Mouse (Mus musculus) neural tube, embryonic 11.5 days (tissue): ENCODE measurements around the gene Limch1. TPM values are rescaled to one million over a fixed set of nuclear protein-coding genes. Genes with fewer than 3 reads are reported as not detected.

ENCODE experiments used
- ATAC-seq: fragments of 200-750 bp; cut with Nextera tagmentation; 2 replicates; pipeline ENCODE4 v1.8.0; 2017; ENCODE audit warnings: moderate number of reproducible peaks, mild to moderate bottlenecking, moderate TSS enrichment, moderate library complexity; ENCODE audit not compliant: insufficient read depth, low FRiP score, low TSS enrichment
- DNase-seq: peaks from one replicate; pipeline ENCODE4 v3.0.0-alpha.2; 2015; ENCODE audit warnings: low spot score
- H3K27ac ChIP-seq: fragments of 300-500 bp; sonication (generic); 2 replicates; pipeline ENCODE4 v1.5.1; 2014; ENCODE audit warnings: low read depth, mild to moderate bottlenecking, low read length
- H3K27me3 ChIP-seq: fragments of 300-500 bp; sonication (generic); 2 replicates; pipeline ENCODE4 v1.6.1; 2014; ENCODE audit warnings: mild to moderate bottlenecking, low read length, mixed read lengths; ENCODE audit not compliant: control insufficient read depth, insufficient read depth
- H3K36me3 ChIP-seq: fragments of 300-500 bp; sonication (generic); 2 replicates; pipeline ENCODE4 v1.6.1; 2014; ENCODE audit warnings: mild to moderate bottlenecking, low read length, moderate library complexity, mixed read lengths; ENCODE audit not compliant: control insufficient read depth, insufficient read depth
- H3K4me1 ChIP-seq: fragments of 300-500 bp; sonication (generic); 2 replicates; pipeline ENCODE4 v1.6.1; 2014; ENCODE audit warnings: low read length, mixed read lengths; ENCODE audit not compliant: control insufficient read depth, insufficient read depth
- H3K4me2 ChIP-seq: fragments of 300-500 bp; sonication (generic); 2 replicates; pipeline ENCODE4 v1.6.1; 2014; ENCODE audit warnings: low read depth, mild to moderate bottlenecking, moderate library complexity
- H3K4me3 ChIP-seq: fragments of 300-500 bp; sonication (generic); 2 replicates; pipeline ENCODE4 v1.5.1; 2014; ENCODE audit warnings: low read depth, low read length
- H3K9ac ChIP-seq: fragments of 300-500 bp; sonication (generic); 2 replicates; pipeline ENCODE4 v1.6.1; 2014; ENCODE audit warnings: mild to moderate bottlenecking, low read length
- H3K9me3 ChIP-seq: fragments of 300-500 bp; sonication (generic); 2 replicates; pipeline ENCODE4 v1.6.1; 2016; ENCODE audit warnings: low read length; ENCODE audit not compliant: control insufficient read depth
- WGBS: fragments of 180-500 bp; shearing (Covaris S2); extraction: QIAGEN DNeasy Blood & Tissue Kit; methylation state at CpG from one replicate; pipeline ENCODE4 v1.1.7; 2014; 5-methylcytosine and 5-hydroxymethylcytosine counted together
- polyA plus RNA-seq: library from polyadenylated mRNA; unstranded; fragments of >200 nt; fragmentation: Nextera tagmentation; extraction: Ambion mirVana; gene quantifications from 2 replicates; pipeline ENCODE4 v1.2.1, GENCODE M21; 2014

Gene Limch1
- polyA plus RNA-seq, 1 experiment from 2014 or later = 83.7 TPM

DNA sequence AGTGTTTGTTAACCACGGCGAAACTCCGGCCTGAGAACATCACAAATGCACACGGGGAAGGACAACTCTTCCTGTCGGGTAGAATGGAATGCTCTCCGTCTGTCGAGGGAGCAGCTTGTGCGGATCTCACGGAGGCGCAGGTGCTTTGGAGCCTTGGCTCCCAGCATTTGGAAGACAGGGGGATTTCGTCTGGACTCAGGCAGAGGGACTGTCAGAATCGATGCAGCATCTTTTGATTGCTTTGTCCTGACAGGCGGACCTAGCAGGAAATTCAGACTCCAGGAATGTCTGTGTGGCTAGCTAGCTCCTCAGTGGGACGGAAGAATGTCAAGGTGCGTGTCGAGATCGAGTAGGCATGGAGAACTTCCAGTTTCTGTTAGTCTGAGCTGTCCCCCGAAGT is 71.1 kb downstream of the Limch1 start:
- 74% methylated on average over 18 of the region's 18 CpGs for WGBS
- no peak overlapping the region for H3K4me2 ChIP-seq
- H3K9ac ChIP-seq = no peak overlapping the region
- H3K4me1 ChIP-seq = no peaks in the 10 kb centered on the region
- DNase-seq (no peak), ATAC-seq (no peak)
- no peak overlapping the region for H3K27ac ChIP-seq
- H3K9me3 ChIP-seq = no peaks in the 10 kb centered on the region
- no peaks in the 10 kb centered on the region for H3K36me3 ChIP-seq
- no peak overlapping the region for H3K4me3 ChIP-seq
- H3K27me3 ChIP-seq = no peaks in the 10 kb centered on the region

DNA sequence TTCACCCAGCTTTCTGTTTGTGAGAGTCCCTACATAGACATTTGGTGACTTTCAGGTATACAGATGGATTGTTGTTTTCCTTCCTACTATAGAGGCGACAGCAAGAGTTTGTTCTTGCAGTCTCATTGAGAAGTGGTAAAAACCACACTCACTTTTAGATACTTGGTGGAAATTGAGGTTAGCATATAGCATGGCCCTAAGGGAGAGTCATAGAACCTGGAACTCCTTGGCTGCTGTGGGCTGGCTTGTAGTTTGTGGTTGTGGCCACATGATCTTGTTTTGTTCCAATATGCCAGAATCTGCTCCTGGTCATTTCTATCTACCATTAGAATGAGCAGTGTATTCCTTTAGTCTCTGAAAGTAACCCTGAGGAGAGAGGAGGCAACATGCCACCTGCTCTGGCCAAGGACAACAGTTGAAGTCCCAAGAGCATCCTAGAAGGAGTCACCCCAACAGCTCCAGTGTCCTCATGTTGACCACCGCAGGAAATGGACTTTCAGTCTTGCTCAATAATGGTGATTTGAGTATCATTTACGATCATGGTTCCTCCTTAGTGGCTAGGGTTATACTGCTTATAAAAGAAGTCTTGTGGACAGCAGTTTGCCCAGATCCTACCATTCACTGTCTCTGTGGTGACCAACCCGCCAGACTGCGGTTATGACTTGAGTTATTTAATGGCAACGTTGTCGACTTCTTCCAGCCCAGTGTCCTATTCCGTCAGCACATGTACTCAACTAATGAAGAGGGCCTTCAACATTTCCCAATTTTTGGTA is 71.7 kb downstream of the Limch1 start:
- ATAC-seq = no peak
- no peaks in the 10 kb centered on the region for H3K27me3 ChIP-seq
- no peak for DNase-seq
- H3K27ac ChIP-seq = no peak overlapping the region
- H3K4me3 ChIP-seq = no peak overlapping the region
- H3K36me3 ChIP-seq = no peaks in the 10 kb centered on the region
- H3K4me1 ChIP-seq = peaks cover under 1% of the 10 kb centered on the region; the same call in 1 of the 2 replicates
- no peak overlapping the region for H3K9ac ChIP-seq
- 95% methylated on average over 8 of the region's 8 CpGs for WGBS
- no peak overlapping the region for H3K4me2 ChIP-seq
- no peaks in the 10 kb centered on the region for H3K9me3 ChIP-seq

- no peak overlapping the region for H3K4me2 ChIP-seq
- no peak overlapping the region; the same call in 1 of the 2 replicates for H3K27ac ChIP-seq
- ATAC-seq = peak; percentile 77; the same call in 1 of the 2 replicates
- DNase-seq = no peak
- H3K9ac ChIP-seq = no peak overlapping the region
- H3K4me1 ChIP-seq = peaks cover 6% of the 10 kb centered on the region; the same call in 1 of the 2 replicates
- H3K4me3 ChIP-seq = no peak overlapping the region
- no peaks in the 10 kb centered on the region for H3K27me3 ChIP-seq
- WGBS = 81% methylated on average over 6 of the region's 6 CpGs
- H3K9me3 ChIP-seq = no peaks in the 10 kb centered on the region
- H3K36me3 ChIP-seq = no peaks in the 10 kb centered on the region
These were observed 77.0 kb downstream of the Limch1 start for GRCm38 (mm10) chr5:66822500-66823205.

GRCm38 (mm10) chr5:66825586-66825985 is 80.0 kb downstream of the Limch1 start:
- Histone ChIP-seq H3K4me3 (no peak overlapping the region), H3K27me3 (no peaks in the 10 kb centered on the region), H3K4me1 (peaks cover 6% of the 10 kb centered on the region; the same call in 1 of the 2 replicates), H3K27ac (no peak overlapping the region), H3K9ac (no peak overlapping the region), H3K36me3 (no peaks in the 10 kb centered on the region), H3K4me2 (no peak overlapping the region), H3K9me3 (no peaks in the 10 kb centered on the region)
- no peak for DNase-seq
- ATAC-seq = no peak
- 96% methylated on average over 4 of the region's 4 CpGs for WGBS

DNA sequence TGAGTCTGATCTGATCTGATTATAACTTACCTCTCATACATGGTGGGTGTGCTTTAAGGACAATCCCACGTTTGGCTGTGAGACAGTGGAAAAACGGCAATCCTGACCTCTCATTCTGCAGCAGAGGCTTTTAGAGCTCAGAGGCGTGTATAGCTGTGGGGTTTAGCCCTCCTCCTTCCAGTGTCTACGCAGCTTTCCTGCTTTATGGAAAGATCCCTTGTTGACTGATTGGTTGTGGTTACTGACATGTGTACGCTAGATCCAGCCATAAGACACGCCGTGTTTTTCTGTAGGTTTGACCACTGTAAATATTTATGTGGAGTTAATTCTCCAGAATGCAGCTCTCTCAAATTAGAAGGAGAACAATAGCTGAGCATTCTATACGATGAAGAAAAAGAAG is 81.2 kb downstream of the Limch1 start:
- DNase-seq = no peak

GRCm38 (mm10) chr5:66829505-66829904 is 83.9 kb downstream of the Limch1 start:
- ATAC-seq (no peak), DNase-seq (no peak)
- WGBS = 89% methylated on average over 5 of the region's 5 CpGs

More for the DNA sequence above, 81.2 kb downstream of the Limch1 start:
- peaks cover 6% of the 10 kb centered on the region; the same call in 1 of the 2 replicates for H3K4me1 ChIP-seq
- H3K36me3 ChIP-seq = no peaks in the 10 kb centered on the region
- H3K9ac ChIP-seq = no peak overlapping the region
- H3K27me3 ChIP-seq = no peaks in the 10 kb centered on the region
- ATAC-seq = no peak
- H3K4me3 ChIP-seq = no peak overlapping the region
- 84% methylated on average over 8 of the region's 8 CpGs for WGBS
- H3K9me3 ChIP-seq = no peaks in the 10 kb centered on the region
- no peak overlapping the region for H3K27ac ChIP-seq
- no peak overlapping the region for H3K4me2 ChIP-seq

GRCm38 (mm10) chr5:66830206-66830605 is 84.6 kb downstream of the Limch1 start:
- Histone ChIP-seq H3K9ac (no peak overlapping the region), H3K4me1 (no peaks in the 10 kb centered on the region), H3K4me2 (no peak overlapping the region), H3K27me3 (no peaks in the 10 kb centered on the region), H3K4me3 (no peak overlapping the region), H3K27ac (no peak overlapping the region), H3K36me3 (no peaks in the 10 kb centered on the region), H3K9me3 (no peaks in the 10 kb centered on the region)
- DNase-seq = no peak
- ATAC-seq = no peak
- 97% methylated on average over 10 of the region's 10 CpGs for WGBS

More at GRCm38 (mm10) chr5:66829505-66829904, 83.9 kb downstream of the Limch1 start:
- H3K27ac ChIP-seq = no peak overlapping the region
- H3K27me3 ChIP-seq = no peaks in the 10 kb centered on the region
- no peaks in the 10 kb centered on the region for H3K9me3 ChIP-seq
- H3K4me2 ChIP-seq = no peak overlapping the region
- H3K36me3 ChIP-seq = no peaks in the 10 kb centered on the region
- no peak overlapping the region for H3K9ac ChIP-seq
- H3K4me1 ChIP-seq = no peaks in the 10 kb centered on the region
- no peak overlapping the region for H3K4me3 ChIP-seq

- Histone ChIP-seq H3K4me2 (no peak overlapping the region), H3K4me3 (no peak overlapping the region), H3K9ac (no peak overlapping the region), H3K9me3 (no peaks in the 10 kb centered on the region), H3K36me3 (no peaks in the 10 kb centered on the region), H3K27me3 (no peaks in the 10 kb centered on the region), H3K27ac (no peak overlapping the region), H3K4me1 (no peaks in the 10 kb centered on the region)
- WGBS = 56% methylated on average over 6 of the region's 6 CpGs
- no peak for DNase-seq
- ATAC-seq = no peak
These were observed 89.1 kb downstream of the Limch1 start for GRCm38 (mm10) chr5:66834756-66835155.
